Mouse (Mus musculus) heart, adult 2 months (tissue): ENCODE data around the gene Trmu.

Experiments
- CTCF ChIP-seq: fragments of 200-600 bp; IDR thresholded peaks from 2 replicates; pipeline ENCODE4 v1.8.1; 2022; ENCODE audit warnings: antibody characterized with exemption, mild to moderate bottlenecking, moderate library complexity
- POLR2A ChIP-seq: fragments of 200-500 bp; IDR thresholded peaks from 2 replicates; pipeline ENCODE4 v1.6.1; 2011; ENCODE audit warnings: mild to moderate bottlenecking, low read depth, low read length, control low read depth; ENCODE audit not compliant: insufficient read depth

GRCm38 (mm10) chr15:85899396-85899795 lies 20.3 kb downstream of the Trmu start:
- TF ChIP-seq CTCF = no peak
- no peak for TF ChIP-seq POLR2A
